Mouse (Mus musculus) central nervous system, embryonic 18 days (tissue): Measurements from ENCODE around the gene Gucy2d. TPM values are rescaled to one million over a fixed set of nuclear protein-coding genes. Genes with fewer than 3 reads are reported as not detected.

ENCODE experiments used
- polyA plus RNA-seq: library from polyadenylated mRNA; depleted of rRNA; stranded (reverse); fragments of >200 nt; gene quantifications from 2 replicates; pipeline ENCODE4 v1.2.3, GENCODE M21; 2012; rRNA removed

Gucy2d gene
- 0.04 and 0.06 TPM in 2 replicates for polyA plus RNA-seq

DNA sequence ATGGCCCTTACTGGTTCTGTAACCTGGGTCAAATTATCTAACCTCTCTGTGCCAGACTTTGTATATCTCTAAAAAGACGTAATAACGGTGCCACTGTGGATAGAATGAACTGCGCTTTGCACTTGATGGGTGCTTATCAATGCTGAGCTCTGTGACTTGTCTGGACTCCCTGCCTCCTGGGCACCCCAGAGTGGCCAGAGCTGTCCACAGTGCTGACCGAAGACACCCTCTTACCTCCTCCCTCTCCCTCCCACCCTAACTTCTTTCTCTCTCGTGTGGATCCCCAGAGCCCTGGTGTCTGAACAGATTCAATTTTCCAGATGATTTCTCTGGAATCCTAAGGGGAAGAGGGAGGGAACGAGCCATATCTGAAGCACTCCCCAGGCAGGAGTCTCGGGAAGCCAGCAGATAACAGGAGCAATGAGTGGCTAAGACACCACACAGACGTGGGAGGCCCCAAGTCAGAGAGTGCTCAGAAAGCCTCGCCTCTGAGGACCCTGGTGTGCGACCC is at the start of gene Gucy2d:
Gene Gucy2d, plus strand, starts transcription at position 461 of the 511 bp plus-strand sequence.

DNA sequence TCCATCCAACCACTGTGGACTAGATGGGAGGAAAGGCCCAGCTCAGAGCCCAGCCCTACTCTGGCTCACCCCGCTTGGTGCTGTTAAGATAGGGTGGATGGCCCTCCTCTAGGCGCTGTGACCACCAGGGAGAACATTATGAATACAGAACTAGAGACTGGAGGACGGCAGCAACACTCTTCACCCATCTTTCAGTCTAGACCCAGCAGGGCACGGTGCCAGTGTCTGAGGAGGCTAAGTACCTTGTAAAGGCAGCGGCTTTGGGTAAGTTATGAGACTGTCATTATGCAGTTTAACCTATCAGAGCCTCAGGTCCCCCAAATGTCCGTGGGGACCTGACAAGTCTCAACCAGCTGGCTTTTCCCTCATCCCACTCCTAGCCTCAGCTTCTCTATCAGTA is 48.9 kb downstream of the Gucy2d start, which contains the start of gene Lrrc32:
Gene Lrrc32, plus strand, starts transcription at position 153 of the 400 bp plus-strand sequence.

Other genes starting within 250 kb of the Gucy2d start
- 0.34 and 0.51 TPM in 2 replicates for gene B3gnt6, start 240.9 kb upstream of the Gucy2d start, polyA plus RNA-seq
- gene Acer3, start 119.2 kb upstream of the Gucy2d start, polyA plus RNA-seq: 12.1 and 13.5 TPM in 2 replicates
- 12.1 and 12.5 TPM in 2 replicates for gene Tsku, start 79.1 kb upstream of the Gucy2d start, polyA plus RNA-seq
- gene Lrrc32, start 48.9 kb downstream of the Gucy2d start, polyA plus RNA-seq: 3.8 and 4.2 TPM in 2 replicates
- 44.2 and 47.4 TPM in 2 replicates for gene Emsy, start 216.4 kb downstream of the Gucy2d start, polyA plus RNA-seq